Mouse (Mus musculus): ENCODE results near the gene Anks1b. TPM values are rescaled to one million over a fixed set of nuclear protein-coding genes. Genes with fewer than 3 reads are reported as not detected.

Anks1b gene
- polyA plus RNA-seq, 1 experiment from 2014 or later, result 78.3 TPM

- WGBS, result 89% methylated on average over 5 of the region's 5 CpGs
- H3K27ac ChIP-seq (ENCODE audit: low read depth, low read length), result no peak overlapping the region
- H3K9ac ChIP-seq (ENCODE audit: low read depth, low read length), result no peak overlapping the region
- ATAC-seq, result no peak
- H3K36me3 ChIP-seq (ENCODE audit: control insufficient read depth, insufficient read depth, low read length), result no peaks in the 10 kb centered on the region
- no peaks in the 10 kb centered on the region for H3K9me3 ChIP-seq (ENCODE audit: control insufficient read depth, low read length)
- H3K4me3 ChIP-seq (ENCODE audit: low read length), result no peak overlapping the region
- peaks cover 4% of the 10 kb centered on the region for H3K4me1 ChIP-seq (ENCODE audit: control insufficient read depth, insufficient read depth, low read depth, low read length)
- H3K4me2 ChIP-seq (ENCODE audit: low read length), result no peak overlapping the region
- H3K27me3 ChIP-seq (replicated peaks; ENCODE audit: control insufficient read depth, insufficient read depth, low read length), result no peaks in the 10 kb centered on the region
Measured at GRCm38 (mm10) chr10:90688153-90688552, 814.8 kb downstream of the Anks1b start.

DNA sequence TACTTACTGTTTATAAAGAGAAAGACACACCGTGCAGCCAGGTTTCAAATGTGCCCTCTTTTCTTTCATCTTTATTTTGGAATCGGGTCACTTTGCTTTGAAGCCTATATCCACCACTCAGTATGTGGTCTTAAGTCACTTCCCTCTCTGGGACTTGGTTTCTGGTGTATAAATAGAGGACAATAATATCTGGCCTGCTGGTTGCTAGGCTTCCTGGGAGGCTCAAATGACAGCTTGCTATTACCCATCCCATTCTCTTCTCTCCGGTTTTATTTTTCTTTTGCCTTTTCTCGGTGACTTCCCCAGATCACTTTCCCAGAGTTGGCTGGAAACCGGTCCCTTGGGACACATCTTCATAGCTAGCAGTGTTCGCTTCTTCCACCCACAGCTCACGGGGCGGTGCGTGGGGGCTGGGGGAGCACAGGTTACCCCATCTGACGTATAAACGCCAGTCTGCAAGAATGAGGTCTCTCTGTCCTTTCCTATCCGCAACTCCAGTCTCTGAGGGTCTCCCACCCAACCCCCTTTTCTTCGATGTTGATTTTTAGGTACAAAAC, 815.5 kb downstream of the Anks1b start:
- 69% methylated on average over 13 of the region's 13 CpGs for WGBS
- H3K27ac ChIP-seq (ENCODE audit: low read depth, low read length), result no peak overlapping the region

DNA sequence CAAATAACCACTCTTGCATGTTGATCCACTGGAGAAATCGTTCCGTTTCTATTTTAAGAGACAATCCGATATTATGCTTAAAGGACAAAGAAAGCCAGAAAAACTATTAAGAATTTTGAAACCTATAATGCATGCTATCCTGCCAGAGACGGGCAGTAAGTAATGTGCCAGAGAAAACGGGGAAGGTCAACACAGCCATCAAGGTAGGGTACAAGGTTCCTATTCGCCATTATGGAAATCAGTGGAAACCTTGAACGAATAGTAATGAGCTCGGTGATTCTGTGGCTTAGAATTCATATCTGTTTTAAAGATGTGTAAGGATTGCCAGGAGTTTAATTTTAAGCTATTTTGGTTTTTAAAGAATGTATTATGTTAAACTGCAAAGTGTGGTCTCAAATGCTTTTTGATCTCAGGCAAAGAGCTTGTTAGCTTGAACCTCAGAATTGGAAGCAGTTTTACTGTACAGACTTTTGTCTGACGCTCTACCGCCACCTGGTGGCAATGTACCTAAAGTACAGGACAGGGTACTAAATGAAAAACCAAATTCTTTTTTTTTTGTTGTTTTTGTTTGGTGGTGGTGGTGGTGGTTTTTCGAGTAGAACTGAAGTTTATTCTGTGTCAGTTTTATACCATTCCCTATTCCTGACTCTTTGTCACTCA, 816.7 kb downstream of the Anks1b start:
- 49% methylated on average over 11 of the region's 11 CpGs for WGBS
- no peak overlapping the region for H3K4me2 ChIP-seq (ENCODE audit: low read length)
- H3K36me3 ChIP-seq (ENCODE audit: control insufficient read depth, insufficient read depth, low read length), result no peaks in the 10 kb centered on the region
- H3K4me3 ChIP-seq (ENCODE audit: low read length), result no peak overlapping the region
- no peak overlapping the region for H3K27ac ChIP-seq (ENCODE audit: low read depth, low read length)
- peak; percentile 43; the same call in 1 of the 2 replicates for ATAC-seq
- no peaks in the 10 kb centered on the region for H3K9me3 ChIP-seq (ENCODE audit: control insufficient read depth, low read length)
- peaks cover 4% of the 10 kb centered on the region for H3K4me1 ChIP-seq (ENCODE audit: control insufficient read depth, insufficient read depth, low read depth, low read length)
- no peaks in the 10 kb centered on the region for H3K27me3 ChIP-seq (replicated peaks; ENCODE audit: control insufficient read depth, insufficient read depth, low read length)
- H3K9ac ChIP-seq (ENCODE audit: low read depth, low read length), result no peak overlapping the region

More for the DNA sequence above, 815.5 kb downstream of the Anks1b start:
- H3K4me3 ChIP-seq (ENCODE audit: low read length), result no peak overlapping the region
- H3K27me3 ChIP-seq (replicated peaks; ENCODE audit: control insufficient read depth, insufficient read depth, low read length), result no peaks in the 10 kb centered on the region
- H3K4me1 ChIP-seq (ENCODE audit: control insufficient read depth, insufficient read depth, low read depth, low read length), result peaks cover 4% of the 10 kb centered on the region
- no peak for ATAC-seq
- no peaks in the 10 kb centered on the region for H3K9me3 ChIP-seq (ENCODE audit: control insufficient read depth, low read length)
- H3K36me3 ChIP-seq (ENCODE audit: control insufficient read depth, insufficient read depth, low read length), result no peaks in the 10 kb centered on the region
- H3K9ac ChIP-seq (ENCODE audit: low read depth, low read length), result no peak overlapping the region
- no peak overlapping the region for H3K4me2 ChIP-seq (ENCODE audit: low read length)

GRCm38 (mm10) chr10:90696687-90697086, 823.4 kb downstream of the Anks1b start:
- Histone ChIP-seq H3K4me3 (ENCODE audit: low read length) (no peak overlapping the region), H3K9ac (ENCODE audit: low read depth, low read length) (no peak overlapping the region), H3K4me1 (ENCODE audit: control insufficient read depth, insufficient read depth, low read depth, low read length) (peaks cover 2% of the 10 kb centered on the region; the same call in 1 of the 2 replicates), H3K36me3 (ENCODE audit: control insufficient read depth, insufficient read depth, low read length) (no peaks in the 10 kb centered on the region), H3K27me3 (replicated peaks; ENCODE audit: control insufficient read depth, insufficient read depth, low read length) (no peaks in the 10 kb centered on the region), H3K27ac (ENCODE audit: low read depth, low read length) (no peak overlapping the region; the same call in 1 of the 2 replicates), H3K4me2 (ENCODE audit: low read length) (no peak overlapping the region), H3K9me3 (ENCODE audit: control insufficient read depth, low read length) (no peaks in the 10 kb centered on the region)
- ATAC-seq, result no peak
- 62% methylated on average over 5 of the region's 5 CpGs for WGBS

GRCm38 (mm10) chr10:90697413-90697812, 824.1 kb downstream of the Anks1b start:
- H3K27ac ChIP-seq (ENCODE audit: low read depth, low read length), result no peak overlapping the region; the same call in 1 of the 2 replicates
- WGBS, result 42% methylated on average over 8 of the region's 8 CpGs

DNA sequence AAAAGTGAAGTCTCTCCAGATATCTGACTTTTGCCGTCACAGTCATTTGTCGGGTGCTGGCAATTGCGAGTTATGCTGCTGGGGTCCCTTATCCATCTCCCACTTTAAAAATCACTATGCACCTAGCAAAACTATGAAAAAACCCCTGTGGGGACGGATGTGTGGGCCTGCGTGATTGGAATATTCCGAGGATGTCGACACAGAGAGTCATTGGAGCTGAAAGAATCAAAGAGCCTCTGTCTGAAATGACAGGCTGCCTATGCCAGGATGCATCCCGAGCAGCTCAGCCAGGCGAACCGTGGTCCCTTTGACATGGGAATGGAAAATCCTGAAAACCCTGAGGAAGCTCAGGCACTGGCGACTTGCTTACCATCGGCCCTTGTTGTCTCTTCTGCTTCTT, 825.9 kb downstream of the Anks1b start:
- no peak overlapping the region for H3K4me3 ChIP-seq (ENCODE audit: low read length)
- H3K4me1 ChIP-seq (ENCODE audit: control insufficient read depth, insufficient read depth, low read depth, low read length), result peaks cover 2% of the 10 kb centered on the region; the same call in 1 of the 2 replicates
- H3K9me3 ChIP-seq (ENCODE audit: control insufficient read depth, low read length), result no peaks in the 10 kb centered on the region
- WGBS, result 42% methylated on average over 12 of the region's 12 CpGs
- peak overlapping the region; percentile 31; the same call in 1 of the 2 replicates for H3K27ac ChIP-seq (ENCODE audit: low read depth, low read length)
- H3K36me3 ChIP-seq (ENCODE audit: control insufficient read depth, insufficient read depth, low read length), result no peaks in the 10 kb centered on the region
- H3K4me2 ChIP-seq (ENCODE audit: low read length), result no peak overlapping the region
- ATAC-seq, result peak; percentile 76
- no peak overlapping the region for H3K9ac ChIP-seq (ENCODE audit: low read depth, low read length)
- H3K27me3 ChIP-seq (replicated peaks; ENCODE audit: control insufficient read depth, insufficient read depth, low read length), result no peaks in the 10 kb centered on the region

More at GRCm38 (mm10) chr10:90697413-90697812, 824.1 kb downstream of the Anks1b start:
- peaks cover 2% of the 10 kb centered on the region; the same call in 1 of the 2 replicates for H3K4me1 ChIP-seq (ENCODE audit: control insufficient read depth, insufficient read depth, low read depth, low read length)
- H3K4me3 ChIP-seq (ENCODE audit: low read length), result no peak overlapping the region
- H3K9me3 ChIP-seq (ENCODE audit: control insufficient read depth, low read length), result no peaks in the 10 kb centered on the region
- H3K36me3 ChIP-seq (ENCODE audit: control insufficient read depth, insufficient read depth, low read length), result no peaks in the 10 kb centered on the region
- peak; percentile 27; the same call in 1 of the 2 replicates for ATAC-seq
- H3K27me3 ChIP-seq (replicated peaks; ENCODE audit: control insufficient read depth, insufficient read depth, low read length), result no peaks in the 10 kb centered on the region
- no peak overlapping the region for H3K4me2 ChIP-seq (ENCODE audit: low read length)
- no peak overlapping the region for H3K9ac ChIP-seq (ENCODE audit: low read depth, low read length)

GRCm38 (mm10) chr10:90704602-90705001, 831.3 kb downstream of the Anks1b start:
- 83% methylated on average over 10 of the region's 10 CpGs for WGBS
- no peaks in the 10 kb centered on the region for H3K36me3 ChIP-seq (ENCODE audit: control insufficient read depth, insufficient read depth, low read length)
- no peak overlapping the region for H3K9ac ChIP-seq (ENCODE audit: low read depth, low read length)
- H3K9me3 ChIP-seq (ENCODE audit: control insufficient read depth, low read length), result no peaks in the 10 kb centered on the region
- H3K4me1 ChIP-seq (ENCODE audit: control insufficient read depth, insufficient read depth, low read depth, low read length), result peaks cover 1% of the 10 kb centered on the region; the same call in 1 of the 2 replicates
- H3K27me3 ChIP-seq (replicated peaks; ENCODE audit: control insufficient read depth, insufficient read depth, low read length), result no peaks in the 10 kb centered on the region
- H3K4me3 ChIP-seq (ENCODE audit: low read length), result no peak overlapping the region
- no peak overlapping the region for H3K4me2 ChIP-seq (ENCODE audit: low read length)
- H3K27ac ChIP-seq (ENCODE audit: low read depth, low read length), result no peak overlapping the region
- no peak for ATAC-seq

GRCm38 (mm10) chr10:90708822-90709601, 835.7 kb downstream of the Anks1b start:
- Histone ChIP-seq H3K4me3 (ENCODE audit: low read length) (no peak overlapping the region), H3K27me3 (replicated peaks; ENCODE audit: control insufficient read depth, insufficient read depth, low read length) (no peaks in the 10 kb centered on the region), H3K36me3 (ENCODE audit: control insufficient read depth, insufficient read depth, low read length) (no peaks in the 10 kb centered on the region), H3K4me2 (ENCODE audit: low read length) (no peak overlapping the region), H3K9ac (ENCODE audit: low read depth, low read length) (no peak overlapping the region), H3K4me1 (ENCODE audit: control insufficient read depth, insufficient read depth, low read depth, low read length) (peaks cover 2% of the 10 kb centered on the region; the same call in 1 of the 2 replicates), H3K27ac (ENCODE audit: low read depth, low read length) (no peak overlapping the region), H3K9me3 (ENCODE audit: control insufficient read depth, low read length) (no peaks in the 10 kb centered on the region)
- WGBS, result 31% methylated on average over 11 of the region's 11 CpGs
- peak; percentile 57; the same call in 1 of the 2 replicates for ATAC-seq

DNA sequence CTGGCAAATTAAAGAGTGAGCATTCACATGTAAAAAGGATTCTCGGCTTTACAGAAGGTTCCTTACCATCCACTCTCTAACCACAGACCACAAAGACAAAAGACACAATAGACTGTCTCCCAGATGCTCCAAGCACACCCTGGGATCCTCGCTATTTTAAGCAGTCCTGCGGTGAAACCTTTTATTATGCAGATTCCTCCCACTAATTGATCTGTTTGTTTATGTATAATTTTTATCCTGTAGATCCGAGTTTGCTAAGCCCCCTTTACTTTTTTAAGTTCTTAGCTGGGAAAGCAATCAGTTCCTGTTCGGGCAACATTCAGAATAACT, 836.3 kb downstream of the Anks1b start:
- no peak overlapping the region for H3K27ac ChIP-seq (ENCODE audit: low read depth, low read length)

More for the DNA sequence above, 836.3 kb downstream of the Anks1b start:
- Histone ChIP-seq H3K36me3 (ENCODE audit: control insufficient read depth, insufficient read depth, low read length) (no peaks in the 10 kb centered on the region), H3K4me1 (ENCODE audit: control insufficient read depth, insufficient read depth, low read depth, low read length) (peaks cover 2% of the 10 kb centered on the region; the same call in 1 of the 2 replicates), H3K4me3 (ENCODE audit: low read length) (no peak overlapping the region), H3K4me2 (ENCODE audit: low read length) (no peak overlapping the region), H3K27me3 (replicated peaks; ENCODE audit: control insufficient read depth, insufficient read depth, low read length) (no peaks in the 10 kb centered on the region), H3K9me3 (ENCODE audit: control insufficient read depth, low read length) (no peaks in the 10 kb centered on the region), H3K9ac (ENCODE audit: low read depth, low read length) (no peak overlapping the region)
- WGBS, result 12% methylated on average over 5 of the region's 5 CpGs
- ATAC-seq, result no peak

All from hindbrain, embryonic 16.5 days (tissue).